Mouse (Mus musculus): ENCODE data around the gene Gpc6.

GRCm38 (mm10) chr14:117605750-117606149 is 680.6 kb downstream of the Gpc6 start:
- TF ChIP-seq CHD2 (IDR thresholded peaks at IDR 0.05; ENCODE audit: low read length) (no peak), CTCF (conservative IDR thresholded peaks at IDR 0.05 in 1 of 2, IDR thresholded peaks at IDR 0.05 in 1 of 2; ENCODE audit: low read depth in 2 of 2, low read length in 2 of 2) (no peak), TCF12 (IDR thresholded peaks at IDR 0.05; ENCODE audit: low read depth, low read length) (no peak)

Measured in CH12.LX (cell line).